Mouse (Mus musculus) myocyte (in vitro differentiated cells): ENCODE measurements around the gene Ccr1.

ENCODE experiments used
- MAX ChIP-seq: IDR thresholded peaks from one replicate; pipeline ENCODE4 v1.6.1; 2011; ENCODE audit warnings: low read depth, mild to moderate bottlenecking, control low read depth
- MYOD1 ChIP-seq, 3 experiments: IDR thresholded peaks; one replicate each; pipeline ENCODE4 v1.6.1; 2011; ENCODE audit warnings: control low read depth in 2 of 3, low read depth in 2 of 3, mild to moderate bottlenecking in 2 of 3, moderate library complexity in 1 of 3; ENCODE audit not compliant: insufficient read length in 2 of 3, control insufficient read depth in 1 of 3
- POLR2A ChIP-seq: IDR thresholded peaks from one replicate; pipeline ENCODE4 v1.6.1; 2011; ENCODE audit warnings: low read depth, mild to moderate bottlenecking, control low read depth, moderate library complexity; ENCODE audit not compliant: insufficient read length
- POLR2AphosphoS2 ChIP-seq: IDR thresholded peaks from one replicate; pipeline ENCODE4 v1.6.1; 2011; ENCODE audit warnings: low read depth, control low read depth; ENCODE audit not compliant: insufficient read length
- TCF12 ChIP-seq: IDR thresholded peaks from one replicate; pipeline ENCODE4 v1.6.1; 2011; ENCODE audit warnings: mild to moderate bottlenecking, control low read depth; ENCODE audit not compliant: poor library complexity, insufficient read depth, severe bottlenecking

- TF ChIP-seq POLR2A (no peak), TCF12 (no peak), MAX (no peak), MYOD1 (IDR thresholded peaks at IDR 0.05; ENCODE audit: control insufficient read depth in 1 of 3, insufficient read length in 2 of 3, low read depth in 2 of 3) (no peak), POLR2AphosphoS2 (no peak)
Measured at GRCm38 (mm10) chr9:123968290-123968912, at the start of gene Ccr1.
